Mouse (Mus musculus) heart, postnatal 0 days (tissue): Measurements from ENCODE around the gene Gab2. TPM values are rescaled to one million over a fixed set of nuclear protein-coding genes. Genes with fewer than 3 reads are reported as not detected.
A peak's percentile ranks its signal among the peaks of the same experiment; 100 is the strongest.
"Not testable (repeated sequence)": the region's sequence is repeated elsewhere in the genome, so short reads cannot be mapped to it uniquely, and the experiment has no call there.

ENCODE experiments used
- ATAC-seq: fragments of 200-750 bp; cut with Nextera tagmentation; 2 replicates; pipeline ENCODE4 v1.8.0; 2017; ENCODE audit warnings: low read depth, moderate number of reproducible peaks, moderate library complexity; ENCODE audit not compliant: insufficient read depth
- DNase-seq: peaks from one replicate; pipeline ENCODE4 v3.0.0-alpha.2; 2016; ENCODE audit warnings: low spot score
- H3K27ac ChIP-seq: fragments of 300-500 bp; sonication (generic); 2 replicates; pipeline ENCODE4 v1.5.1; 2014; ENCODE audit warnings: low read depth, mild to moderate bottlenecking
- H3K27me3 ChIP-seq: fragments of 300-500 bp; sonication (generic); 2 replicates; pipeline ENCODE4 v1.6.1; 2014; ENCODE audit warnings: low read length, mixed read lengths; ENCODE audit not compliant: control insufficient read depth, insufficient read depth
- H3K36me3 ChIP-seq: fragments of 300-500 bp; sonication (generic); replicated peaks from 2 replicates; pipeline ENCODE4 v1.6.1; 2014; ENCODE audit warnings: low read length, mixed read lengths; ENCODE audit not compliant: control insufficient read depth, insufficient read depth
- H3K4me1 ChIP-seq: fragments of 300-500 bp; sonication (generic); 2 replicates; pipeline ENCODE4 v1.6.1; 2014; ENCODE audit warnings: antibody characterized with exemption; ENCODE audit not compliant: control insufficient read depth, insufficient read depth
- H3K4me2 ChIP-seq: fragments of 300-500 bp; sonication (generic); 2 replicates; pipeline ENCODE4 v1.6.1; 2014; ENCODE audit warnings: low read depth, mild to moderate bottlenecking, low read length, moderate library complexity
- H3K4me3 ChIP-seq: fragments of 300-500 bp; sonication (generic); 2 replicates; pipeline ENCODE4 v1.5.1; 2014; ENCODE audit warnings: low read depth, low read length
- H3K9ac ChIP-seq: fragments of 300-500 bp; sonication (generic); replicated peaks from 2 replicates; pipeline ENCODE4 v1.6.1; 2014; ENCODE audit warnings: low read depth, low read length, mixed read lengths
- H3K9me3 ChIP-seq: fragments of 300-500 bp; sonication (generic); replicated peaks from 2 replicates; pipeline ENCODE4 v1.6.1; 2016; ENCODE audit warnings: low read length; ENCODE audit not compliant: control insufficient read depth
- CTCF ChIP-seq: IDR thresholded peaks from 2 replicates; pipeline ENCODE4 v1.5.1; 2016; ENCODE audit warnings: antibody characterized with exemption, control low read depth, low read depth
- EP300 ChIP-seq: IDR thresholded peaks from 2 replicates; pipeline ENCODE4 v1.6.1; 2016; ENCODE audit warnings: antibody characterized with exemption, low read depth
- WGBS: fragments of 180-500 bp; shearing (Covaris S2); extraction: QIAGEN DNeasy Blood & Tissue Kit; methylation state at CpG from one replicate; pipeline ENCODE4 v1.1.7; 2014; 5-methylcytosine and 5-hydroxymethylcytosine counted together
- polyA plus RNA-seq: library from polyadenylated mRNA; unstranded; fragments of >200 nt; fragmentation: Nextera tagmentation; extraction: Ambion mirVana; gene quantifications from 2 replicates; pipeline ENCODE4 v1.2.1, GENCODE M21; 2015
- total RNA-seq: library from RNA; depleted of rRNA; stranded (reverse); fragments of >200 nt; gene quantifications from 2 replicates; pipeline ENCODE4 v1.2.3, GENCODE M21; 2014; ENCODE audit warnings: low replicate concordance

Gab2 gene
- total and polyA plus RNA-seq, 2 experiments from 2014 or later: 4.9 to 13.4 TPM

DNA sequence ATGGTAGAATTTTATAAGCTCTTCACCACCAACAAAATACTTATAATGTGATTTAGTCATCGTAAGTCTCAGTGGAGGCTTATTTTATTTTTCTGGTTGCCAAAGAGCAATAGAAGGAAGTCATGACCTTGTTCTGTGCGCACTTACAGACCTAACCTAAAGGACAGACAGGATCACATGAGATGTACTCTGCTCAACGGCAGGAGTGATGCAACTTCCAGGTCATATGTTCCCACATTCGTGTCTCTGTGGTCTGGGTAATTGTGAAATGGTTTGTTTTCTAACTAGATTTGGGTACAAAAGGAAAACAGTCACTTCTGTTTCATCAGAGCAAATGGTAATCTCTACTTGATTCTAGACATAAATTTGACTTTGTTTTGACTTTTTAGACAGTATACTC lies 129.7 kb downstream of the Gab2 start:
- Histone ChIP-seq H3K27ac (no peak overlapping the region), H3K4me2 (no peak overlapping the region), H3K9ac (no peak overlapping the region), H3K36me3 (no peaks in the 10 kb centered on the region), H3K9me3 (no peaks in the 10 kb centered on the region), H3K4me1 (peaks cover 21% of the 10 kb centered on the region), H3K4me3 (no peak overlapping the region), H3K27me3 (no peaks in the 10 kb centered on the region)
- ATAC-seq (no peak), DNase-seq (no peak)
- TF ChIP-seq CTCF: no peak
- TF ChIP-seq EP300: no peak
- 67% methylated on average over 4 of the region's 4 CpGs for WGBS

DNA sequence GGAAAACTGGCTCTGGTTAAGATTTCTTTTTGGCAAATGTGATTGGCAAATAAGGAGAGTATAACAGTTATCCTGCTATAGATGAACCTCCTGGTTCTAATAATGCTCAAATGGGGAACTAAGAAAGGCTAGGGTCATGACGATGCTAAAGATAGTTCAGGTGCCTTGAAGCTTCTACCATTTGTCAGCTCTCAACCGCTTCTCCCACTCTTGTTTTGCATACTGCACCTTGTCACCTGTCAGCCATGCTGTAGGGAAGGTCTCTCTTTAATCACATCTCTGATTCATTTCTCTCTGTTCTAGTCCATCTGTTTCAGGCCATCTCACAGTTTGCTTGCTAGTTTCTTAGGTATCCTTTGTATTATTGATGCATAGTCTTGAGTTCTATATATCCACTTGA lies 142.4 kb downstream of the Gab2 start:
- no peak for ATAC-seq
- H3K9me3 ChIP-seq: no peaks in the 10 kb centered on the region
- WGBS: 85% methylated on average over 2 of the region's 2 CpGs
- no peak for DNase-seq
- no peak overlapping the region for H3K4me3 ChIP-seq
- H3K36me3 ChIP-seq: peaks cover 25% of the 10 kb centered on the region
- H3K27me3 ChIP-seq: no peaks in the 10 kb centered on the region
- no peaks in the 10 kb centered on the region for H3K4me1 ChIP-seq
- no peak overlapping the region for H3K9ac ChIP-seq
- no peak overlapping the region for H3K27ac ChIP-seq
- no peak for TF ChIP-seq EP300
- TF ChIP-seq CTCF: no peak
- no peak overlapping the region for H3K4me2 ChIP-seq

DNA sequence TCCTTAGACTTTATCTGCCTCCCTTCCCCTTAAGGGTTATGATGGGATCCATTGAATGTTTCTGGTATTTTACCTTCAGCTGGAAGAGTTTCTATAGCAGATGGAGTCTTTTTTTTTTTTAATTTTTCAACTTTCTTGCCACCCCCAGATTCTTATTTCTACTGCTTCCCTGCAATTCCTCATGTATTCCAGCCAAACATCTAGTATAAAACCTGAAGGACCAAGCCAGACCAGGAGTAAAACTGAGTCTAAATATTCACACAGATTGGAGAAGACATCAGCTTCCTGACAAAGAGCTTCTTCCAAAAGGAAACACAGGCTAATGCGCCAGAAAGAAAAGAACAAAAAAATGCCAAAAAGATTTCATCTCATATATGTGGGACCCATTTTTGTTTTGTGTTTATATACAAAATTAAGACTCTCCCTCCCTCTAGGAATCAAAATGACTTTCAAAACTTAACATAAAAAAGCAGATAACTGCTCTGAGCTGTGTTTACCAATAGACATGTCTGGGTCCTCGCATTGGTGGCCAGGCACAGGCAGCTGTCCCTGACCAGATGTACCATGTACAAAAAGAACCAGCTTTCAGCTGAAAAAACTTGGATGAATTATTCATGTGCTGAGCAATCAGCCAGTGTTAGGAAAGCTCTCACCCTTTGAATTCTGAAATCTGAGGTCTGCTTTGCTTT lies 164.0 kb downstream of the Gab2 start:
- H3K4me2 ChIP-seq: no peak overlapping the region
- no peaks in the 10 kb centered on the region for H3K4me1 ChIP-seq
- ATAC-seq: no peak
- TF ChIP-seq CTCF (no peak), EP300 (no peak)
- H3K27me3 ChIP-seq: no peaks in the 10 kb centered on the region
- no peak overlapping the region for H3K9ac ChIP-seq
- H3K9me3 ChIP-seq: no peaks in the 10 kb centered on the region
- no peak overlapping the region for H3K27ac ChIP-seq
- no peaks in the 10 kb centered on the region for H3K36me3 ChIP-seq
- WGBS: 84% methylated on average over 2 of the region's 2 CpGs
- no peak overlapping the region for H3K4me3 ChIP-seq
- DNase-seq: no peak

DNA sequence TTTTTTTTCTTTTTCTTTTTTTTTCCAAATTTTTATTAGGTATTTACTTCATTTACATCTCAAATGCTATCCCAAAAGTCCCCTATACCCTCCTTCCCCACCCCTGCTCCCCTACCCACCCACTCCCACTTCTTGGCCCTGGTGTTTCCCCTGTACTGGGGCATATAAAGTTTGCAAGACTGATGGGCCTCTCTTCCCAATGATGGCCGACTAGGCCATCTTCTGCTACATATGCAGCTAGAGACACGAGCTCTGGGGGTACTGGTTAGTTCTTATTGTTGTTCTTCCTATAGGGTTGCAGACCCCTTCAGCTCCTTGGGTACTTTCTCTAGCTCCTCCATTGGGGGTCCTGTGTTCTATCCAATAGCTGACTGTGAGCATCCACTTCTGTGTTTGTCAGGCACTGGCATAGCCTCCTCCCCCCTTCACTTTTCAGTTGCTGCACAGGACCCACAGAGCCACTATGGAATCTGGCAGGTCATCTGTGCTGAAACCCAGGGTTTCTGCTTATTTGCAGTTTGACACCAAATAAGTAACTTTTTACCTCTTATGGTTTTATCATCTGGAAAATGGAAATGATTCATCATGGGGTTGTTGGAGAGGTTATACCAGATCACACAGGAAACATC lies 164.7 kb downstream of the Gab2 start:
- H3K4me3 ChIP-seq, H3K27me3 ChIP-seq, DNase-seq, H3K27ac ChIP-seq, H3K9me3 ChIP-seq, H3K4me1 ChIP-seq, H3K4me2 ChIP-seq, ATAC-seq, H3K36me3 ChIP-seq, H3K9ac ChIP-seq: not testable (repeated sequence)
- WGBS: 71% methylated on average over 2 of the region's 2 CpGs

DNA sequence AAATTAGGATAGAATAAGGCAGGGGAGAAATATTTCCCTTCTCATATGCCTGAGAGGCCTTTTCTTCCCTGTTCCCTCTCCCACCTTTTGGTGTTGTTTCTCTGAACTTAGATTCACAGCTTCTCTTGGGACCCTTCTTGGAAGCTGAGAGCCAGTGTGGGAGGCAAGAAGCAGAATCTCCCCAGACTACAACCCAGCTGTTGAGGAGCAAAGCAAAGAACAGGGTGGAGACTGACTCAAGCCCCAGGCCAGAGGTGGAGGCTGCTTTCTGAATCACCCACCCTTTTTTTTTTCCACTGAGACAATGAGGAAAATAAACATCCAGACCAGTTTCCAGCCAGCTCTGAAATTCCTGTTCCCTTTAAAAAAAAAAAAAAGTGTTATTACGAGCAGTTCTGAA lies 166.3 kb downstream of the Gab2 start:
- TF ChIP-seq EP300 (no peak), CTCF (no peak)
- H3K9ac ChIP-seq: no peak overlapping the region
- no peaks in the 10 kb centered on the region for H3K4me1 ChIP-seq
- no peaks in the 10 kb centered on the region for H3K27me3 ChIP-seq
- no peaks in the 10 kb centered on the region for H3K36me3 ChIP-seq
- H3K27ac ChIP-seq: peak overlapping the region; percentile 71
- DNase-seq: peak; percentile 43
- no peak overlapping the region for H3K4me3 ChIP-seq
- WGBS: 35% methylated on average over 1 of the region's 1 CpGs
- peak; percentile 57 for ATAC-seq
- H3K4me2 ChIP-seq: no peak overlapping the region
- no peaks in the 10 kb centered on the region for H3K9me3 ChIP-seq

DNA sequence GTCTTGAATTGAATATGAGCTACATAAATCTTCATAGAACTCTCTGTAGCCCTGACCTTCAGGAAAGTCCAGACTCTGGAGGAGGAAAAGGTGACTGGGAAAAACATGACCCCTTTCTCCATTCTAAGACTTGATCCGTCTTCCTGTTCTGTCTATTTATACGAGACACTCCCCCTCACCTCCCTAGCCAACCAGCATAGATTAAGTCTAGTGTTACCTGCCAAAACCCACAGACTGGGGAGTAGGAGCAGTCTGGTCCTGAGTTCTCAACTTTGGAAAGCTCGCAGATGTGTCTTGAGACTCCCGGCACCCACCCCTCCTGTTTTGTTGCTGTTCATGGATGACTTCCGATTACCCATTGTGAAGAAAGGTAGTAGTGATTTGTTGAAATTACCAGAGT lies 166.8 kb downstream of the Gab2 start:
- Histone ChIP-seq H3K4me1 (no peaks in the 10 kb centered on the region), H3K36me3 (no peaks in the 10 kb centered on the region), H3K27me3 (no peaks in the 10 kb centered on the region), H3K9ac (no peak overlapping the region), H3K4me3 (no peak overlapping the region), H3K27ac (peak overlapping the region; percentile 41; the same call in 1 of the 2 replicates), H3K4me2 (no peak overlapping the region), H3K9me3 (no peaks in the 10 kb centered on the region)
- TF ChIP-seq EP300 (no peak), CTCF (no peak)
- 52% methylated on average over 5 of the region's 5 CpGs for WGBS
- ATAC-seq: no peak
- peak; percentile 21 for DNase-seq
